Mouse (Mus musculus) lung, embryonic 15.5 days (tissue): ENCODE measurements at regions not wholly inside any gene's neighbourhood (a gene's known extent, or its start where the extent isn't known, plus 50 kb on each side); places are given as distances from the start of the nearest gene placed in this dataset.

ENCODE experiments used
- ATAC-seq: fragments of 200-750 bp; cut with Nextera tagmentation; 2 replicates; pipeline ENCODE4 v1.8.0; 2017; ENCODE audit warnings: moderate number of reproducible peaks, borderline replicate concordance; ENCODE audit not compliant: low FRiP score, low TSS enrichment; ENCODE audit errors: extremely low read depth
- H3K27ac ChIP-seq: fragments of 300-500 bp; sonication (generic); 2 replicates; pipeline ENCODE4 v1.5.1; 2015; ENCODE audit warnings: moderate library complexity, mild to moderate bottlenecking, inconsistent platforms
- H3K27me3 ChIP-seq: fragments of 300-500 bp; sonication (generic); 2 replicates; pipeline ENCODE4 v1.6.1; 2015; ENCODE audit warnings: inconsistent platforms
- H3K36me3 ChIP-seq: fragments of 300-500 bp; sonication (generic); 2 replicates; pipeline ENCODE4 v1.6.1; 2015; ENCODE audit warnings: inconsistent platforms
- H3K4me1 ChIP-seq: fragments of 300-500 bp; sonication (generic); 2 replicates; pipeline ENCODE4 v1.6.1; 2015; ENCODE audit warnings: inconsistent platforms
- H3K4me2 ChIP-seq: fragments of 300-500 bp; sonication (generic); 2 replicates; pipeline ENCODE4 v1.6.1; 2015; ENCODE audit warnings: inconsistent platforms, mild to moderate bottlenecking, moderate library complexity
- H3K4me3 ChIP-seq: fragments of 300-500 bp; sonication (generic); 2 replicates; pipeline ENCODE4 v1.5.1; 2015; ENCODE audit warnings: mild to moderate bottlenecking, inconsistent platforms
- H3K9ac ChIP-seq: fragments of 300-500 bp; sonication (generic); 2 replicates; pipeline ENCODE4 v1.6.1; 2015; ENCODE audit warnings: inconsistent platforms
- H3K9me3 ChIP-seq: fragments of 300-500 bp; sonication (generic); 2 replicates; pipeline ENCODE4 v1.6.1; 2016; ENCODE audit warnings: inconsistent platforms
- WGBS: fragments of 180-500 bp; shearing (Covaris S2); methylation state at CpG from one replicate; pipeline ENCODE4 v1.1.7; 2015; 5-methylcytosine and 5-hydroxymethylcytosine counted together

GRCm38 (mm10) chr3:128287846-128288245, 391.7 kb upstream of the Fam241a start:
- Histone ChIP-seq H3K4me3 (no peak overlapping the region), H3K9me3 (no peaks in the 10 kb centered on the region), H3K27ac (no peak overlapping the region), H3K36me3 (no peaks in the 10 kb centered on the region), H3K4me1 (no peaks in the 10 kb centered on the region), H3K9ac (no peak overlapping the region), H3K4me2 (no peak overlapping the region), H3K27me3 (no peaks in the 10 kb centered on the region)
- WGBS, result 56% methylated on average over 4 of the region's 4 CpGs
- no peak for ATAC-seq

GRCm38 (mm10) chr3:128285214-128285613, 389.1 kb upstream of the Fam241a start:
- Histone ChIP-seq H3K27ac (no peak overlapping the region), H3K9ac (no peak overlapping the region), H3K27me3 (no peaks in the 10 kb centered on the region), H3K4me1 (no peaks in the 10 kb centered on the region), H3K9me3 (no peaks in the 10 kb centered on the region), H3K4me2 (no peak overlapping the region), H3K36me3 (no peaks in the 10 kb centered on the region), H3K4me3 (no peak overlapping the region)
- WGBS, result 13% methylated on average over 6 of the region's 6 CpGs
- ATAC-seq, result no peak

- 93% methylated on average over 4 of the region's 4 CpGs for WGBS
- no peak for ATAC-seq
- Histone ChIP-seq H3K36me3 (no peaks in the 10 kb centered on the region), H3K4me3 (no peak overlapping the region), H3K27me3 (no peaks in the 10 kb centered on the region), H3K4me2 (no peak overlapping the region), H3K9ac (no peak overlapping the region), H3K27ac (no peak overlapping the region), H3K4me1 (no peaks in the 10 kb centered on the region), H3K9me3 (no peaks in the 10 kb centered on the region)
Measured at GRCm38 (mm10) chr3:128280626-128281025, 384.5 kb upstream of the Fam241a start.

GRCm38 (mm10) chr3:128270576-128270975, 374.5 kb upstream of the Fam241a start:
- no peak overlapping the region for H3K4me3 ChIP-seq
- 0 out of 2 replicates have a peak, but pooled peaks cover 3% of the 10 kb centered on the region for H3K4me1 ChIP-seq
- H3K9me3 ChIP-seq, result no peaks in the 10 kb centered on the region
- no peak overlapping the region for H3K27ac ChIP-seq
- H3K27me3 ChIP-seq, result no peaks in the 10 kb centered on the region
- H3K9ac ChIP-seq, result no peak overlapping the region
- 24% methylated on average over 6 of the region's 6 CpGs for WGBS
- no peaks in the 10 kb centered on the region for H3K36me3 ChIP-seq
- no peak overlapping the region for H3K4me2 ChIP-seq
- peak; percentile 64; the same call in 1 of the 2 replicates for ATAC-seq

GRCm38 (mm10) chr3:128261208-128261607, 365.1 kb upstream of the Fam241a start:
- Histone ChIP-seq H3K9me3 (no peaks in the 10 kb centered on the region), H3K27me3 (no peaks in the 10 kb centered on the region), H3K27ac (no peak overlapping the region), H3K4me2 (no peak overlapping the region), H3K4me1 (no peaks in the 10 kb centered on the region), H3K36me3 (no peaks in the 10 kb centered on the region), H3K9ac (no peak overlapping the region), H3K4me3 (no peak overlapping the region)
- WGBS, result 51% methylated on average over 2 of the region's 2 CpGs
- no peak for ATAC-seq

- Histone ChIP-seq H3K4me1 (no peaks in the 10 kb centered on the region), H3K9ac (no peak overlapping the region), H3K27ac (no peak overlapping the region), H3K9me3 (no peaks in the 10 kb centered on the region), H3K4me3 (no peak overlapping the region), H3K27me3 (no peaks in the 10 kb centered on the region), H3K4me2 (no peak overlapping the region), H3K36me3 (no peaks in the 10 kb centered on the region)
- no peak for ATAC-seq
- WGBS, result 78% methylated on average over 2 of the region's 2 CpGs
Measured at GRCm38 (mm10) chr3:128247816-128248215, 351.7 kb upstream of the Fam241a start.

- ATAC-seq, result no peak
- Histone ChIP-seq H3K27ac (no peak overlapping the region), H3K4me1 (no peaks in the 10 kb centered on the region), H3K9me3 (no peaks in the 10 kb centered on the region), H3K27me3 (no peaks in the 10 kb centered on the region), H3K4me3 (no peak overlapping the region), H3K36me3 (no peaks in the 10 kb centered on the region), H3K4me2 (no peak overlapping the region), H3K9ac (no peak overlapping the region)
- 20% methylated on average over 7 of the region's 7 CpGs for WGBS
Measured at GRCm38 (mm10) chr3:128239813-128240421, 343.8 kb upstream of the Fam241a start.

GRCm38 (mm10) chr3:128230390-128230789, 334.3 kb upstream of the Fam241a start:
- WGBS, result 52% methylated on average over 5 of the region's 5 CpGs
- no peak overlapping the region for H3K9ac ChIP-seq
- no peaks in the 10 kb centered on the region for H3K9me3 ChIP-seq
- no peak overlapping the region for H3K27ac ChIP-seq
- no peak overlapping the region for H3K4me3 ChIP-seq
- H3K4me1 ChIP-seq, result no peaks in the 10 kb centered on the region
- H3K4me2 ChIP-seq, result no peak overlapping the region
- no peaks in the 10 kb centered on the region for H3K27me3 ChIP-seq
- no peaks in the 10 kb centered on the region for H3K36me3 ChIP-seq
- ATAC-seq, result no peak

GRCm38 (mm10) chr3:128226930-128227585, 330.9 kb upstream of the Fam241a start:
- Histone ChIP-seq H3K9me3 (no peaks in the 10 kb centered on the region), H3K27ac (no peak overlapping the region), H3K4me2 (no peak overlapping the region), H3K4me1 (no peaks in the 10 kb centered on the region), H3K27me3 (no peaks in the 10 kb centered on the region), H3K9ac (no peak overlapping the region), H3K4me3 (no peak overlapping the region), H3K36me3 (no peaks in the 10 kb centered on the region)
- ATAC-seq, result no peak
- WGBS, result 33% methylated on average over 6 of the region's 6 CpGs

- Histone ChIP-seq H3K9ac (no peak overlapping the region), H3K4me2 (no peak overlapping the region), H3K27ac (no peak overlapping the region), H3K4me3 (no peak overlapping the region), H3K36me3 (no peaks in the 10 kb centered on the region), H3K9me3 (no peaks in the 10 kb centered on the region), H3K4me1 (no peaks in the 10 kb centered on the region), H3K27me3 (no peaks in the 10 kb centered on the region)
- WGBS, result 64% methylated on average over 6 of the region's 6 CpGs
- ATAC-seq, result no peak
Measured at GRCm38 (mm10) chr3:128226503-128226902, 330.4 kb upstream of the Fam241a start.

GRCm38 (mm10) chr3:128222344-128222743, 326.2 kb upstream of the Fam241a start:
- no peak overlapping the region for H3K4me3 ChIP-seq
- no peaks in the 10 kb centered on the region for H3K36me3 ChIP-seq
- no peak for ATAC-seq
- H3K4me1 ChIP-seq, result no peaks in the 10 kb centered on the region
- whole genome bisulfite sequencing, result 52% methylated on average over 12 of the region's 12 CpGs
- H3K27me3 ChIP-seq, result no peaks in the 10 kb centered on the region
- H3K27ac ChIP-seq, result no peak overlapping the region
- H3K9me3 ChIP-seq, result no peaks in the 10 kb centered on the region
- H3K4me2 ChIP-seq, result no peak overlapping the region
- H3K9ac ChIP-seq, result no peak overlapping the region

- Histone ChIP-seq H3K9me3 (no peaks in the 10 kb centered on the region), H3K27ac (no peak overlapping the region), H3K27me3 (no peaks in the 10 kb centered on the region), H3K4me1 (no peaks in the 10 kb centered on the region), H3K4me3 (no peak overlapping the region), H3K9ac (no peak overlapping the region), H3K4me2 (no peak overlapping the region), H3K36me3 (no peaks in the 10 kb centered on the region)
- ATAC-seq, result no peak
- 74% methylated on average over 2 of the region's 2 CpGs for WGBS
Measured at GRCm38 (mm10) chr3:128221625-128222024, 325.5 kb upstream of the Fam241a start.
